Mouse (Mus musculus): ENCODE measurements around the gene Tmem235.

Gene Tmem235

DNA sequence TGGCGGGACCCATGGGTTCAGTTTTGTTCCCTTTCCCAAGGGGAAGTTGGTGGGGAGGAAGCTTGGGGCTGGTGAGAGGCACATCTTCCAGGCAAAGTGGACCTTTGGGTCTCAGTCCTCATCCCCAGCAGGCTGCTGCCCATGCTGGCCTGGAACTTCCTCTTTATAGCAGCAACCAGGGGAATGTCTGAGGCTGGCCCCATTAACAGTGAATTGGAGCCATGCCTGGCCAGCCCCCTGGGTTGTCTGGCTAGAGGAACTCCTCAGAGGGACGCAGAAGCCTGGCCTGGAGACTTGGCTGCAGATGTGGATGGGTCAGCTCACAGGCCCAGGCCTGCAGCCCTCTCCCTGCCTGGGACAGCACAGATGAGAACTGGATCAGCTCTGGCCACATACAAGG is 4.3 kb downstream of the Tmem235 start:
- DNase-seq (ENCODE audit: low spot score), result no peak

DNA sequence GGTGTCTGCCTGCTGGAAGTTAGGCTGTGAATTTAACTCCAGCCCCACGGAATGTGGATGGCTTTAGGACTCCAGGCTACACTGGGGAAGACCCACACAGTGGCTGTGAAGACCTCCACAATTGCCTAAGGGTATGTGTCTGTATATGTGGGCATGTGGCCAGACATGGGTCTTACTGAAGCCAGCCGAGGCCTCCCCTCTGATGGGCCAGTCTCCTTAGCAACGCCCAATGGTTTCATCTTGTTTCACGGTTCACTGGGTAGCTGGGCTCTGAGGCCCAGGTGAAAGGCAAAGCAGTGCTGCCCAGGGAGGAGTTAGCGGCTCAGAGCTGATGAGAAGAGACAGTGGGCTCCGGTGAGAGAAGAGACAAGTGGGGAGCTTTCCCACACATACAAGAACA is 5.4 kb downstream of the Tmem235 start:
- no peak for DNase-seq (ENCODE audit: low spot score)

DNA sequence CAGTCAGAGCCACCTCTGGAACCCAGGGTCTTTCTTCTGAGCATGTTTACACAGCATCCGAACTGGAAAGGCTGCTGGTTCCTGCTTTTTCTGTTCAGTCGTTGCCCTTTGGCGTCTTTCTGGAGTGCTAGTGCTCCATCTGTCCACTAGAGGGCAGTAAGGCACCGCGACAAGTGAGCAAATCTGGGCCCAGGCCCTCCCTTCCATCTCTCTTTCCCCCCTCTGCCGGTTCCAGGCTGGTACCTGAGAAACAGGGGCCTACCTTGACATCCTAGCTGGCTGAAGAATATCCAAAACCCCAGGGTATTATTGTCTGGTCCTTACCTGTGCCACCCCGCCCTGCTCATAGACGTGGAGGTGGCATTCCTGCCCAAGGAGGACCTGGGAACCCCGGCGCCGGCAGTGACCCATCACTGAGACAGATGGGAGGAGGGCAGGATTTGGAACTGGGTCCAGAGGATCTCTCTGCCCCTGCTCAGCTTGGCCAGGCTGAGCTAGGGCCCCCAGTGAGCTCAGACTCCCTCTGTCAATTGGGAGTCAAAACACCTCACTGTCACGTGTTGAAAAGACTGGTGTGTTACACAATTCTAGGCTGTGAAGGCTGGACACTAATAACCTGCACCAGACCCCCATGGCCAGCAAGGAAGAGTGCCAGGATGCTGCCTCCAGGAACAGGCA is 10.3 kb downstream of the Tmem235 start:
- DNase-seq (ENCODE audit: low spot score), result peak; percentile 53

DNA sequence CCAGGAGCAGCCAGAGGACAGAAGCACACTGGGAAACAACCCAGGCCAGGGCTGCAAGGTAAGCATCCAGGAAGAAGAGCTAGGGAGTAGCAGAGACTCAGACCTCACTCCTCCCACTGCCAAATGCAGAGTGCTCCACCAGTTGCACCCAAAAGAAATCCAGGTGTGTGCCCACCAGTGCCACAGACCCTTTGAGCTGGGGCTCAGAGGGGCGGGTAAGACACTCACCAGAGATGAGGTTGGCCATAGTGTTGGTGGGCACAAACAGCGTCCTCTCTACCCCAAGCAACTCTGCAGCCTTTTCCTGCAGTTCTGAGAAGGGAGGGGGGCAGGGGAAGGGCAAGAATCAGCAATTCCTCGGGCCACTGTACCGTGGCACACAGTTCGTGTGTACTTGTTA is 10.8 kb downstream of the Tmem235 start:
- no peak for DNase-seq (ENCODE audit: low spot score)

DNA sequence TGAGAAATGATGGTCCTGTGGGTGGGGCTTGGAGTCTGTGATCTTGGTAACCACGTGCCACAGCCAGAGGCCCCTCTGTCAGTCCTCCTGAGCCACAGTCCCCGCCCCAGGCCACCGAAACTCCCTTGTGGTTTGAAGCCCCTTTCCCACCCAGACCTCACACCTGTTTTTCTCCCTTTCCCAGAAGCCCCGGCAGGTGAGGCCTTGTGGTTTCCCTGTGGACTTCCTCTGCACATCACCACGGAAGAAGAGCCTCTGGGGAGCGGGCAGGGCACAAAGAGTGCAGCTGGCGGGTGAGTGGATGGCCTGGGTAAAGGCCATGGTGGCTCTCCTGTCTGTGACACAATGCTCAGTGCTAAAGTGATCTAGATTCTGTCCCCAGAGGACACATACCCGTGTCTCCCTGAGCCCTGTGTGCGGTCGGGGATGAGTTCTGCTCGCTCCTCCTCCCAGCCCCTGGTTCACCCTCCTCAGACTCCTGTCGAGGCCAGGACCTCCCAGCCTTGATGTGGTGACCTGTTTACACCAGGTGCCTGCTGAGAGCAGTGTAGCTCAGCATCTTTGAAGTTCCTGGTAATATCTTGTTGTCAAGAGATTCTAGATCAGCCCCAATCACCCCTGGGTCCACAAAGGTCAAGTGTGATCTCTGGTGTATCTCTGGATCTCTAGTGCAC is 11.5 kb downstream of the Tmem235 start:
- DNase-seq (ENCODE audit: low spot score), result peak; percentile 43

DNA sequence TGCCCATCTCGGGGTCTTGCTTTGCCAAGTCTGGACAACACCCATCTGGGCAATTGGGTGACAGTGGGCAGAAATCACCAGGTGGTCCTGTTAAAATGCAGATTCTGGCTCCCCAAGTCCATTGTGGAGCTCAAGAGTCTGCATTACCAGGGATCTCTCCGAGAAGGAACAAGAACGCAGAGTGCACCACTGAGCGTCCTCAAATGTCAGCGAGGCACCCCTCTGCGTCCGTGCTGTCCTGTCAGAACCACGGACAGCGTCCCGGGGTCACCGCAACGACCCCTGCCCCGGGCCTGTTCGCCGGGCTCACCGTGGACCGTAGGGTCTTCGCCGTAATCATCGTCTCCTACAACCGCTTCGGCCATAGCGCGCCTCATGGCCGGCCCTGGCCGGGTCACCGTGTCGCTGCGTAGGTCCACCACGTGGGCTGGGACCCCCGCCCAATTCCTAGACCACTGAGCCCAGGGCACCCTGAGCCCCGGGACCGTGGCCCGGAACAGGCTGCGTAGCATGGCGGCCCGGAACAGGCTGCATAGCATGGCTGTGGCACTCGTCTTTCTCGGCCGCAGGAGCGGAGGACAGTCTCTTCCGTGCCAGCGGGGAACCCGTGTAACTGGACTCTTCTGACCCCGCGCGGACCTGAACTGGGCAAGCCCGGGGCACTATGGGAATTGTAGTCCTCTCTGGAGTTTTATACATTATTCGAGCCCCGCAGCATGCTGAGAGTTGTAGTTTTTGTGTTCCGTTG is 12.5 kb downstream of the Tmem235 start, which contains the start of gene Tha1:
Gene Tha1 (minus strand): TSS at position 621 of the 748 bp plus-strand sequence.
- no peak for DNase-seq (ENCODE audit: low spot score)

DNA sequence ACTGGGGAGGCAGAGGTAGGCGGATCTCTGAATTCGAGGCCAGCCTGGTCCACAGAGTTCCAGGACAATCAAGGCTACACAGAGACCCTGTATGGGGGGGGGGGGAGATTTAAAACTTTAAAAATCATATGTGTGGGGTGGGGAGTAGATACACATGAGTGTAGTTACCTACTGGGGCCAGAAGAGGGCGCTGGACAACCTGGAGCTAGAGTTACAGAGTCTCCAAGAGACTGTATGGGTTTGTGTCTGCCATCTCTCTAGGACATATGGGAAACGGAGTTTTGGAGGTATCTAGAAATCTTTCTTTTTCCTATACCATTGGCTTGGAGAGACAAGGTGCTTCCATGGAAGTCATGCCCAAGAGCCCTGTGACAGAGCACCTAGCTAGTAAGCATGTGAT is 13.9 kb downstream of the Tmem235 start:
- DNase-seq (ENCODE audit: low spot score), result no peak

DNA sequence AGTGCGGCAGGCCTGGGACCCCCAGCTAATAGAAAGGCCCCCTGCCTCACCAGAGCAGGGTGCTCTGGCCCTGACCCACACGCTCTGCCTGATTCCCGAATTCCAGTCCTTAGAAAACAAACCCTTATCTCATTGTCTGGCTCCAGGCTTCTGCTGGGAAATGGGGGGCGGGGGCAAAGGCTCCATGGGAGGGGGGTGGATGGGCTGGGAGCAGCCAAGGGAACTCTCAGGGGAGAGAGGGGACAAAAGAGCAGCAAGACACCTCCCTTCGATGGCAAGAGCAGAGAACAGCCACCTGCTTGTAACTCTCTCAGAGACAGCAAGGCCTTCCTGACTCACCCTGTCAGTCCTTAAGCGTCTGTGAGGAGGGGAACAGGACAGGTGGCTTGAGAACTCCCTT is 15.1 kb downstream of the Tmem235 start:
- no peak for DNase-seq (ENCODE audit: low spot score)

DNA sequence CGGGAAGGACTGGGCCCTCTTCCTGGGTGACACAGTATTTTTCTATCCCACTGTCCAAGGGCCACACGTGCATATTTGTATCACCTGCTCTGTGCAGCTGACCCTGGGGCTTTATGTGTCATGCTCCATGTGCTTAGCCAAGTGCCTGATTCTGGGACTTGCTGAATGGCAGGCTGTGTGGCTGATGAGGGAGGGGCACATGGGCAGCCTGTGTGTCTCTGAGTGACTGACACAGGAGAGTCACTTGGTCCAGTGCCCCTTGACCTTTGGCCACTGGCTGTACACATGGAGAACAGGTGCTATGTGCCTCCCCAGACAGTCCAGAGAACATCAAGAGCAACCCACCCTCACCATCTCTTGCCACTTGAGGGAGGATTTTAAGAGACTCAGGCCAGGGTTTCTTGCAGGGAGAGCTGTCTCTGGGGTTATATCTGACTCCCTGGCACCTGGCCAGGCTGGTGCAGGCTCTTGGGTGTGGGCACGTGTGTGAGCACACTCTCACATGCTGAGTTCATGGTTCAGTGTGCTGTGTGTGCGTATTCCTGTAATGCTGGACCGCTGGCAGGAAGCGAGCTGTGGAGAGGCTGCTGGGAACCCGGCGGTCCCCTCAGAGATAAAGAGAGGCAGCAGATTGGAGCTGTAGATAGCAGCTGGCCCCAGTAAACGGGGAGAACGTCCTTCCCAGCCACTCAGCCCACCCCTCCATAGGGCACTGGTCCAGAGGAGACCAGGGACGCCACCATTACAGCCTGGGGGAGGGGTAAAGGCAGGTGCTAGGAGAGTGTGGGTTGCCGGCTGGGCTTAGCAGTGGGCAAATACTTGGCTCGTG is 17.6 kb downstream of the Tmem235 start:
- DNase-seq (ENCODE audit: low spot score), result no peak

DNA sequence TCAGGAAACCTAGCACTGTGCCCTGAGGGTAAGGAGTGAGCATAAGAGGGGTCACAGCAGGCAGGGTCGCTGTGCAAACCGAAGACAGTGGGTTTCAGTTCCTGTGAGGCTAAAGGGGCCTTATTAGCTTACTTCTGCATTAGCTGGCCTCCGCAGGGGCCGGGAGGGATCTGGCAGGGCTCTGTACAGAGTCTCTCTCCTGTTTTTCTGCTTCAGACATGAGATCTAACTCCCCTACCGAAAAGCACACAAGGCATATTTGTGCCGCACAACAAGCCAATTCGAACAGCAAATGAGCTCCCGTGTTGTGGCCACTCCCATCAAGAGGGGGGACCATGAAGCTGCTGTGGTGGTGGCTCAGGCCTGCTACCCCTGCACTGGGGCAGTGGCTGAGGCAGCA is 18.3 kb downstream of the Tmem235 start:
- no peak for DNase-seq (ENCODE audit: low spot score)

DNA sequence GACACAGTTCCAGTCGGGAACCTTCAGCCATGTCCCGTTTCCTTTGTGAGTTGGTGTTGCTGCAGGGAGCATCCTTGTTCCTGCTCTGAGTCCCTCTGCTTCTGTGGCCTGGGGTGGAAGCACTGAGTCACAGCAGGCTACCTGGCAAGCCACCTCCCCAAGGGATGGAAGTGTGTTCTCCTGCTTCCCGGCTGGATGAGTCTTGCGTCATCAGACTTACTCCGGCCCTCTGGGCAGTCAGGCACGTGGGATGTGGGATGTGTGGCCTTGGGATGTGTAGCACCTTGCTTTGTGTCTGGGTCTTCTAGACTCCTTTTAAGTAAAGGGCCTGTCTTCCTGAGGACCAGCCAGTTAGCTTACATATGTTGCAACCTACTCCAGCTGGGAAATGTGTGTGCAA is 19.1 kb downstream of the Tmem235 start:
- DNase-seq (ENCODE audit: low spot score), result no peak

DNA sequence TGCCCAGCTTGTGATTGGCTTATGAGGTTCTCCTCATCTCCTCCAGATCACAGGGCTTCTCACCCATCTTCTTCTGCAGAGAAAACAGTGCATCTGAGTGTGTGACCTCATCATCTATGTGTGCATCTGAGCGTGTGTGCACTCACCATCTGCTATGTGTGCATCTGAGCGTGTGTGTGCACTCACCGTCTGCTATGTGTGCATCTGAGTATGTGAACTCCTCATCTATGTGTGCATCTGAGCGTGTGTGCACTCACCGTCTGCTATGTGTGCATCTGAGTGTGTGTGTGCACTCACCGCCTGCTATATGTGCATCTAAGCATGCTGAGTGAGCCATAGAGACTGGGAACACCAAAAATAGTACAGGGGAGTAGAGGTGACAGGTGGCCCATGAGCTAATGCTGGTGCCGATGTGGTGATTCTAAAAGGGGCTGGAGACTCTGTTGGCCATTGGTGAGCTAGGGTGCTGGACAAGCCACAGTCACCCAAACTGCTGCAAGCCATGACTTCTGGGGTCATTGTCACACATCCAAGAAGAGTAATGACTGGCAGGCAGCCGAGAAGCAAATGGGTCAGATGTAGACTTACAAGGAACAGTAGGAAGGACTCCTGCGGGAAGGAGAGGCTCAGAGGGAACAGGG is 19.9 kb downstream of the Tmem235 start:
- no peak for DNase-seq (ENCODE audit: low spot score)

DNA sequence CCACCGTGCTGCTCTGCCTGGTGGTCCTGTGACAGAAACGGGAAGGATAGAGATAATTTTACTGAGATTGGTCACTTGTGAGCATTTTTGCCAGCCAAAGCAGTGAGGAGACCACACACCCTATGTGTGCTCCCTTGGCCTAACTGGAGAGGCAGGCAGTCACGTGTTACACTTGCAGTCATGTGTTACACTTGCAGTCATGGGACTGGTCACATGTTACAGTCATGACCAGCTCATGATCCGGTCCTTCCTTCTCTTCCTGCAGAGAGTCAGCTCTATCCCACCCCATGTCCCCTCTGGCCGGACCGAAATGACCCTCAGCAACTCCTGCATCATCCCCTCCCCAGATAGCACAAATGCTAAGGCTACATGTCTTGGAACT is 20.4 kb downstream of the Tmem235 start:
- no peak for DNase-seq (ENCODE audit: low spot score)

DNA sequence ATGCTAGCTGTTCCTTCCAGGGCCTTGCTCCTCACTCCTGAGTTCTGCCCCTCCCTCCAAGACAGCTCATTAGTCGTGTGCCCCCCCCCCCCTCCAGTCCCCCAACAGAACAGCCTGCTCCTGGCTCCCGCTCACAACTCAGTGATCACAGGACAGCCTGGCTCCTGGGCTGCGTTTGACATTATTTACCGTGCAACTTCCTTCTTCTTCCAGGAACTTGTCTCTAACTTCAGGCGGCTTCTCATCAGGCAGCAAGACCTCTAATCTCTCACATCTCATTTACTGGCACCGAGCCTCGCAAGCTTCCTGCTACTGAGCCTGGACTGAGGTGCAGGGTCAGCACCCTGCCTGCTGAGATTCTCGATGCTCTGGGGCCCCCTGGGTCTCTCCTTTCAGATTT is 21.2 kb downstream of the Tmem235 start:
- no peak for DNase-seq (ENCODE audit: low spot score)

DNA sequence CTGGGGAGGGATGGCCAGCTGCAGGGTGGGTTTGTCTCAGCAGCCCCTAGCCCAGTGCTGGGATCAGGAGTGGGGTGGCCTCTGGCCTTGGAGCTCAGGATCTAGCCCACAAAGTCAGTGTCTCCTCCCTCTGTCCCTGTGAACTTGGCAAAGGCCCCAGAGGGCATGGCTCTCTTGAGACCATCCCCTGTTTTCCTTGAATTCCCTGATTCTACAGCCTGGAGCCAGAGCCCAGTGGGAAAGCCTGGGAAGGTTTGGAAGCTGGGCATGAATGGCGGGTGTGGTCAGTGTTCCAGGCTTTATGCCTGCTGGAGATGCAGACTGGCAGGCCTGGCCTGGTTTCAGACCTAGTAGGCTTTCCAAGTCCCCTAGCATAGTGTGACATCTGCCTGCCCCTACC is 21.7 kb downstream of the Tmem235 start:
- DNase-seq (ENCODE audit: low spot score), result no peak

DNA sequence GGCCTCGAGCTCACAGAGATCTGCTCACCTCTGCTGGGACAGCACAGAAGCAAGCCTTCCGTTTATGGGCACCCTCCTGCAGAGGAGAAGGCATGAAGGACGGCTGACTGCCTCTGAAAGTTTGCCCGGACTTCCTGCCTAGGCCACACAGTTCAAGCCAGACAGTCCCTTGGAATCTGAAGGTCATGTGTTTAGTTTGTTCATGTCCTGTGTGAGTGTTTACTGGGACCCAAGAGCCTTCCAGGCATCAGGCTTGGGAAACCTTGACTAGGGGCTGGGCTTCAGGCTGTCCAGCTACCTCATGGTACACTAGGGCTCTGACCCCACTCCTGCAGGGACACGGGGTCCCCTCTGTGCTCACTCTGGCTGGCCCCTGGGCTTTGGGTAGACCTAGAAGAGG is 25.4 kb downstream of the Tmem235 start:
- DNase-seq (ENCODE audit: low spot score), result no peak

DNA sequence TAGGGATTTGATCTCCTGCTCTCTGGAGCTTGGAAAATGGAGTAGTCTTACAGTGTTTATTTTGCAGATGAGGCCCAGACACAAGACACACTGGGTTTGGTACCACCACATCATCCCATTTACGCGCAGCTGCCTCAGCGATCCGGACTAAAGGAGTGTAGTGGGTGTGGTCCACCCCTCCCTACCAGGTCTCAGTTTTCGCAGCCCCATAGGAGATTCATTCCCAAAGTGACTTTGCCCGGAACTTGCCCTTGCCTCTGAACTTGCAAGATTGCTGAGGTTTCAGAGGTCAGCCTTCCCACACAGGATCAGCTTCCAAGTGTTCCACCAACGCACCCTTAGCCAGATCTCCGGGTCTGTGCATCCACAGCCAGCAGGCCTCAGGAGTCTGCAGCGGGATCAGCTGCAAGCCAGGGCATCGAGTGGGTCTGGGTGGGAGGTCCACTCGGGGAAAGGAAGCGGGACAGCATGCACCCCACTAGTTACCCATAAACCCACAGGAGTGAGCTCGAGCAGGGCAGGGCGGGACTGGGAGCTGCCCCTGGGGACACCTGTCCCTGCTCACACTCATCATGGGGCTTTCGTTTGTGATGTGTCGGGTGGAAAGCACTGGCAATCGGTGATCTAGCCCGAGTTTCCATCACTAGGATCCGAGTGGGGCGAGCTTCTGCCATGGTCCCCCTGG is 27.8 kb downstream of the Tmem235 start:
- no peak for DNase-seq (ENCODE audit: low spot score)

DNA sequence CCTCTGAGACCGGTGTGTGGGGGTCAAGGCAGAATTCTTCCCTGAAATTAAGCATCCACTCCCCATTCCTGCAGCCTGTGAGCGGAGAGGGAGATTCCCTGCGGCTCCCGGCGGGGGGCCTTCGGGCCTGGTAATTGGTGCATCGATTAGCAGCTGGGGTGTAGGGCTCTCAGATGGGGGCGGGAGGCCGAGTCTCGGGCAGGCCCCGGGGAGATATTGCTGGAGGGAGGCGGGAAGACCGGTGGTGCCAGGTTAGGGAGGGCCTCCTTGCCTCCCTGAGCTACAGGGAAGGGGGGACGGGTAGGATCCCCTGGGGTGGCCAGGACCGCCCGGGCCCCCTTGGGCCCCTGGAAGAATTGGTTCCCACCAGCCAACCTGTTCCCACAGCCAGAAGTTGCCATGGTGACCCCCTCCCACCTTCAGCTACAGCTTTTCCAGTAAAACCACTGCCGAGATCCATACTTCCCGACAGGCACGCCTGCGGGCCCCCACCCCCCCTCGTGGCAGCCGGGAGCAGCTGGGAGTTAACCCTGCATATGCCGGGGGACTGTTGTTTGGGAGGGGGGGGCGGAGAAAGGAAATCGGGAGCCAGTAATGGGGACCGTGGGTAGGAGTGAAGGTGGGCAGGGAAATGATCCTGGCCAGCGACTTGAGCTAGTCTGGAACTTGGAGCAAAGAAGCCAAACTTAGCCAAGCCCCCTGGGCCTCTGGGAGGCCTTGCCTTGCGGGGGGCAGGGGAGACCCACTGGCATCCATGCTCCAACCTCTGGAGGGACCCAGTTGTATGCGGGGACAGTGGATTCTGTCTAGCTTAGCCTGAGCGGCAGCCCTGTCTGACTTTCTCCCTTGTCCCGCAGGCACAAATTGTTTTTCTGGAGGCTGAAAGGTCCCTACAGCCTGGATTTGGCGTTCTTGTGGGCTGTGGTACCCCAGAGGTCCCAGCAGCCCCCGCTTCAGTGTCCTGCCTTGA is 28.6 kb downstream of the Tmem235 start:
- no peak for DNase-seq (ENCODE audit: low spot score)

DNA sequence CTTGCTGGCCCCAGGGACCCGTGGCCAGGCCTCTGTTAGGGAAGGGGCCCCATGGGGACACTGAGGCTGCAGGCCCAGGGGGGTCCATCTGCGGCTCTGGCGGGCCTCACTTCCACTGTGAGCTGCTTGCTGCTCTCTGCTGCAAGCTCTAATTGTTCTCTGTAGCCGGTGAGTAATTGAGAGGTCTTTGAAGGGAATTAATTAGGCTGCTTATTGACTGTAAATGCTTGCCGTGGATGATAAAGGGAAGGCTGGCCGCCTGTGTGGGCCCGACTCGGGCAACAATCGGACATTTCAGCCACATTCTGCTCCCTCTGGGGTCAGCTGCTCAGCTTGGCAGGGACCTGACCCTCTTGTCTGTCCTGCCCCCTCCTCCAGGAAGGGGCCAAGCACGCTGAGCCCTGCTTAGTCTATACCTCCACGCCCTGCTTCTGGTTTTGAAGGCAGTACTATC is 29.4 kb downstream of the Tmem235 start:
- DNase-seq (ENCODE audit: low spot score), result no peak
